Mouse (Mus musculus): ENCODE data around the gene Smco1. TPM values are rescaled to one million over a fixed set of nuclear protein-coding genes. Genes with fewer than 3 reads are reported as not detected.

Gene Smco1
- polyA plus RNA-seq (2014; fragmentation: Illumina TruSeq; extraction: RNeasy Lipid Tissue Mini Kit (QIAGEN cat#74804); ENCODE audit: low replicate concordance), result not detected

DNA sequence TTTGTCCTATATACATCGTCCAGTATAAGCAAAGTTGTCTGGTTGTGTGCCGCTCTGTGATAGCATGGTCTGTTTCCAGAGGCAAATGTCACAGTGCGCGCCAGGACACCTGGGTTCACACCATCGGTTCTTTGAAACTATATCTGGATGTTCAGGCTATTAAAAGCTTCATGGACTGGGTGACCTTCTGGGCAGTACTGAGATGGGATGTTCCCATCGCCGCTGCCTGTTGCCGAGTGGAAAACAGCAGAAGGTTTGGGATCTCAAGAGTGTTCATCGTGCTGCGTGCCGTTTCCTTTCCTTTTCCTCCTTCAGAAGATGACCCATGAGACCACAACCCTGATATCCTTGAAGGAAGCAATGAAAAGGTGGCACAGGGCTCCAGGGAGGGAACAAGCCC lies at the start of gene Smco1:
TSS of gene Smco1 (plus strand) at position 178 of the 400 bp plus-strand sequence.

DNA sequence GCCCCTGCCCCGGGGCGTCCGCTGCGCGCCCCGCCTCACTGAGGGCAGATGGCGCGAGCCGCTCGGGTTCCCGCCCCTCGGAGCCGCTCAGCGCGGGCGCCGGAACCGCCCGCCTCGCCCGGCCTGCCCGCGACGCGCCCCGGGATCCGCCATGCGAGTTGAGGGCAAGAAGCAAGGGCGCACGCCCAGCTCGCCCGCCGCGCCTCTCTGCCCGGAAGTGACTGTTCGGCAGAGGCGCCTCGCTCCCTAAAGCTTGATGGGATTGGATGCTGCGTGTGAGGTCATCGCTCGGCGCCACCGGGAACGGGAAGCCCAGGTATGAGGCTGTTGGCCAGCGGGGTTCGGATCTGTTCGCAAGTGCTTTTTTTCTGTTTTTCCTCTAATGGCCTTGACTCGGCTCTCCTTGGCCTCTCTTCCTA lies 24.3 kb upstream of the Smco1 start, which contains the start of the genes Fbxo45 and Wdr53:
TSS of gene Fbxo45 (minus strand) at position 207 of the 419 bp plus-strand sequence.
TSS of gene Wdr53 (plus strand) at position 276 of the 419 bp plus-strand sequence.

DNA sequence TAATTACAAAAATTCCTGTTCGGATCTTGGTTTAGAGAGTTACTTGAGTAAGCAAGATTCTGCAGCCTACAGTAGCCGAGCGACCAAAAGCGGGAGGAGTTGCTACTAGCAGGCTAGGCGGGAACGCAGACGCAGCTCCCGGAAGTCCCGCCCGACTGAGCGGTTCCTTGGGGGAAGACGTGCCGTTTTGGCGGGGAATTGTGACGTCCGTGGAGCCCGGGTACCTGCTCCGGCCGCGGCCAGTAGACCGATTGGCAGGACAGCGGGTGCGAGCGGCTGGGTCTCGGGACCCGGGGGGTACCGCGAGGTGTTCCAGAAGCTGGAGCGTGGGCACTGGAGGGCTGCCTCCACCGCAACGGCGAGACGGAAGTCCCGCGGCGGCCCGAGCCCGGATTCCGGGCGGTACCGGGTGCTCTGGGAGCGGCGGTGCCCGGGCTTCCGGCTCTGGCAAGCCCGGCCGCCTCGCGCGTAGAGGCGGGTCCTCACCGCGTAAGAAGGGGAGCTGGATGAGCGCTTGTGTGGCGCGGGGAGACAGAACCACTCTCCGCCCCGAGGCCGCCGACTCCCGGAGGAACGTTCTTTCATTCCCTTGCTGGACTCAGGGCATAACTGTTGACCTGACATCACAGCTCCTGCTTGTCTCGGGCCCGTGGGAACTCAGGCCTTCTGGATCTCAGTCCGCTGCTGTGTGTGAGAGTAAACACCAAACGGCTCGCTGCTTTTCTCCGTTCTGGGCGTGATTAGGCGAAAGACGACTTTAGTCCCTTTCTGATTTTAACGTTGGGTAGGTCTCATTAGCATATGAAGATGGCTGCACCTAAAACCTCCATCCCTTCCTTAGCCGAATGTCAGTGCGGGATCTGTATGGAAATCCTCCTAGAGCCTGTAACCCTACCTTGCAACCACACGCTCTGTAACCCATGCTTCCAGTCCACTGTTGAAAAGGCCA lies 6.3 kb downstream of the Smco1 start, which contains the start of gene Rnf168:
TSS of gene Rnf168 (plus strand) at position 152 of the 949 bp plus-strand sequence.

Other genes with a start within 250 kb of the Smco1 start
- 72.8 TPM for gene Pak2, start 192.1 kb upstream of the Smco1 start, polyA plus RNA-seq (2014; fragmentation: Illumina TruSeq; extraction: RNeasy Lipid Tissue Mini Kit (QIAGEN cat#74804); ENCODE audit: low replicate concordance)
- gene Pigx, start 171.7 kb upstream of the Smco1 start, polyA plus RNA-seq (2014; fragmentation: Illumina TruSeq; extraction: RNeasy Lipid Tissue Mini Kit (QIAGEN cat#74804); ENCODE audit: low replicate concordance), result 72.9 TPM
- 24.2 TPM for gene Cep19, start 171.7 kb upstream of the Smco1 start, polyA plus RNA-seq (2014; fragmentation: Illumina TruSeq; extraction: RNeasy Lipid Tissue Mini Kit (QIAGEN cat#74804); ENCODE audit: low replicate concordance)
- 0.89 TPM for gene Nrros, start 105.9 kb upstream of the Smco1 start, polyA plus RNA-seq (2014; fragmentation: Illumina TruSeq; extraction: RNeasy Lipid Tissue Mini Kit (QIAGEN cat#74804); ENCODE audit: low replicate concordance)
- not detected for gene Bex6, start 91.6 kb upstream of the Smco1 start, polyA plus RNA-seq (2014; fragmentation: Illumina TruSeq; extraction: RNeasy Lipid Tissue Mini Kit (QIAGEN cat#74804); ENCODE audit: low replicate concordance)
- 21.9 TPM for gene Fbxo45, start 24.3 kb upstream of the Smco1 start, polyA plus RNA-seq (2014; fragmentation: Illumina TruSeq; extraction: RNeasy Lipid Tissue Mini Kit (QIAGEN cat#74804); ENCODE audit: low replicate concordance)
- gene Wdr53, start 24.2 kb upstream of the Smco1 start, polyA plus RNA-seq (2014; fragmentation: Illumina TruSeq; extraction: RNeasy Lipid Tissue Mini Kit (QIAGEN cat#74804); ENCODE audit: low replicate concordance), result 2.0 TPM
- 31.9 TPM for gene Rnf168, start 6.0 kb downstream of the Smco1 start, polyA plus RNA-seq (2014; fragmentation: Illumina TruSeq; extraction: RNeasy Lipid Tissue Mini Kit (QIAGEN cat#74804); ENCODE audit: low replicate concordance)
- 23.9 TPM for gene Ubxn7, start 60.8 kb downstream of the Smco1 start, polyA plus RNA-seq (2014; fragmentation: Illumina TruSeq; extraction: RNeasy Lipid Tissue Mini Kit (QIAGEN cat#74804); ENCODE audit: low replicate concordance)
- not detected for gene Tm4sf19, start 129.0 kb downstream of the Smco1 start, polyA plus RNA-seq (2014; fragmentation: Illumina TruSeq; extraction: RNeasy Lipid Tissue Mini Kit (QIAGEN cat#74804); ENCODE audit: low replicate concordance)
- 23.1 TPM for gene Tctex1d2, start 148.2 kb downstream of the Smco1 start, polyA plus RNA-seq (2014; fragmentation: Illumina TruSeq; extraction: RNeasy Lipid Tissue Mini Kit (QIAGEN cat#74804); ENCODE audit: low replicate concordance)
- gene Pcyt1a, start 159.5 kb downstream of the Smco1 start, polyA plus RNA-seq (2014; fragmentation: Illumina TruSeq; extraction: RNeasy Lipid Tissue Mini Kit (QIAGEN cat#74804); ENCODE audit: low replicate concordance), result 134 TPM
- gene Slc51a, start 216.4 kb downstream of the Smco1 start, polyA plus RNA-seq (2014; fragmentation: Illumina TruSeq; extraction: RNeasy Lipid Tissue Mini Kit (QIAGEN cat#74804); ENCODE audit: low replicate concordance), result 9.4 TPM
- gene Zdhhc19, start 224.8 kb downstream of the Smco1 start, polyA plus RNA-seq (2014; fragmentation: Illumina TruSeq; extraction: RNeasy Lipid Tissue Mini Kit (QIAGEN cat#74804); ENCODE audit: low replicate concordance), result not detected